Mouse (Mus musculus) kidney, adult 18-20 months (tissue): Measurements from ENCODE around the gene Cryzl1.
"Not testable (repeated sequence)": the region's sequence is repeated elsewhere in the genome, so short reads cannot be mapped to it uniquely, and the experiment has no call there.

Experiments
- DNase-seq: peaks from one replicate; pipeline ENCODE4 v3.0.0; 2021

Gene Cryzl1

DNA sequence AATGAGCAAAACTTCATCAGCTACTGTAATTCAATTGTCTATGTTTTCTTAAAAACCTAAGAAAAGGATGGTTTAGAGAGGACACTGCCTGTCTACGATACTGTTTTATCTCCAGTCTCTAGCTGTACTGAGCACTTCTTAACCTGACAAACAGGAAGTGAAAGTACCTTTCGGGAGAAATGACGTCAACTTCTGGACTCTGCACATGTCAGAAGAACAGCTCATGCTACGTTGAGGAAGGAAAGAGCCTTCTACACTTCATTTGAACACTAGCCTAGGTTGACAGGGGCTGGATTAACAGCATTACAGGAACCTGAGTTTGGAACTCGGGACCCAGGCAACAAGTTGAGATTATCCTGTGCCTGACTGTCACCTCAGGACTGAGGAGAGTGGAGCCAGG, 43.2 kb downstream of the Cryzl1 start:
- DNase-seq = no peak

DNA sequence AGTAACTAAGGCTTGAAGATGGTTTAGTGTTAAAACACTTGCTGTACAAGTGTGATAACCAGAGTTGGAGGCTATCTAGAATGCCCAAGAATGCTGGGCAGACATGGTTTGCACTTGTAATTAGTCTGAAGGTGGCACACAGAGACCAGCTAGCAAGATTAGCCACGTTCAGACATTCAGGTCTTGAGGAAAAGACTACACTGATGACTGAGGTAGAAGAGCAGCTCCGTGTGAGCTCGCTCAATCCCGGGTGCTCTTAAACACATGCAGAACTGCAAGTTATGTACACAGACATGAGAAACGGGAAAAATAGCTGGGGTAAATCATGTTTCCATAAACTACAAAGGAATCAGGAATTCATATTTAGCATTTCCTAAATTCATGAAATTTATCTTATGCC, 48.1 kb downstream of the Cryzl1 start:
- DNase-seq = no peak

DNA sequence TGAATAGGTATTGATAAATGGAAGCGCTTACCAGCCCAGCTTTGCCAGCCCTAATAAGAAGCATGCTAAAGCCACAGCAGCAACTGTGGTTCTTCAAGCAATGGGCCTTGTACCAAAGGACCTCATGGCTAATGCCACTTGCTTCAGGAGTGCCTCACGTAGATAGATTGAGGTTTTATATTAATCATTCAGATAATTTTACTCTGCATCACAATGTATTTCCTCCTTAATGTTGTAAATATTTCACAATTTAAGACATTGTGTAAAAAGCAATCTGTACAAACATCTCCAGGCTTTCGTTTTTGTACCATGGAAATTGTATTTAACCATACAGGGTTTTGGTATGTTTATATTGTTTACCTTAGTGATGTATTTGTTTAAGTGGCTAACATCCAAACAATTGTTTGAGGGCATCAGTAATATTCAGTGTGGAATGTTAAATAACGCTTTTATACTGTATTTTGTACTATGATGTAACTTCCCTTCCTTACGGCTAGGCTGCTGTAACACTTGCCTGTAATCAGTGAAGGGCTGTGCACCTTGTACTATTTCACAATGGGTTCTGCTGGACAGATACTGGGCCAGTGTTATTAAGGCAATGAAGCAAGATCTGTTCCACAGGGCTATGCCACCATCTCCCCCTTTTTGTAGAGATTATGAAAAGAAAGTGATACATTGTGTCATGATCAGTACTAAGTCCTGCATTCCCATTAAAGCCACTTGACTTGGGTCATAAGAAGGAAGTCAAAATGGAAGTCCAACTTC, 50.4 kb downstream of the Cryzl1 start:
- no peak for DNase-seq

DNA sequence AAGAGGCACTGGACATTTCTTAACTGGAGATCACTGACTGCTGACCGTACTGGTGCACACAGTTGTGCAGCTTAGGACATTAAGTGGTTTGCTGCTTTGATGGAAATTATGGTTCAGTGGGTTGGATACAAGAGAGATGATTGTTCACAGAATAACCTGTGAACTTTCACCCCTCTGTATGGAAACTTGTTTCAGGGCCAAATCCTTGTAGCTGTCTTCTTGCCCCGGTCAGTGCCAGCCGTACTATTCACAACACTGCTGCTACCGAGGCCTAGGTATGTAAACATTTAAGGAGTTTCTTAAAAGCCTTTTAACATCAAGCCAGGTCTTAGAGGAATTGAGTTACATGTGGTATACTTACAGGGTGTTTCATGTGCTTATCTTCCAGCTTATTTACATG, 54.3 kb downstream of the Cryzl1 start:
- DNase-seq = no peak

DNA sequence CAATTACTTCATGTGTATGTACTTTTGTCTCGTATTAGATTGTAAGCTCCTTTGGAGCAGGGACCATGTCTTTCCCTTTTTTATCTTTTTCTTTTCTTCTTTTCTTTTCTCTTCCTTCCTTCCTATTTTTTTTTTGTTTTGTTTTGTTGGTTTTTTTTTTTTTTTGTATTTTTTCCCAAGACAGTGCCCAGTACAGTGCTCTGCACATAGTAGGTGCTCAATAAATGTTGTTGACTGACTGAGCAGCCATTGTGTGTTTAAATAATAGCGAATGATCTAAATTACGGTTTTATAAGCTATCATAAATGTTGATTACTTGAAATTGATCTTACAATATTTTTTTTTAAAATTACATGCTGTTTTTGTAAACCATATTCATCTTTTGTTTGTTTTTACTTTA, 65.0 kb downstream of the Cryzl1 start:
- DNase-seq = no peak

DNA sequence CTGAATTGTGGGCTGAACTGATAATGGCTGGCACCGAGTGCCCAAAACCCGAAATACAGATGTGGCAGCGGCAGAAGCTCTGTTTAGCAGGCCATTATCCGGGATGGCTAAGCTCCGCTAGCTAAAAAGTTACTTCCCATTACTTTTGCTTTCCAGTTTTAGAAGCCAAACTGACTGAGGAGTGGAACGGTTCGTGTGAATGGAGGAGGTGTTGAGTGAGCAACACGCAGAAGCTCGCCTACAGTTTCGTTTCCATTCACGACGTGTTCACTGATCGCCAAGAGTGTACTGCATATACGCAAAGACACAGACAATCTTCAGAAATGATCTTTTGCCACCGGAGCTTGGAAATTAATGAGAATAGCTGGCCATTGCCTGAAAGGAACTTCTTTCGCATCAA, 66.4 kb downstream of the Cryzl1 start:
- DNase-seq = no peak

DNA sequence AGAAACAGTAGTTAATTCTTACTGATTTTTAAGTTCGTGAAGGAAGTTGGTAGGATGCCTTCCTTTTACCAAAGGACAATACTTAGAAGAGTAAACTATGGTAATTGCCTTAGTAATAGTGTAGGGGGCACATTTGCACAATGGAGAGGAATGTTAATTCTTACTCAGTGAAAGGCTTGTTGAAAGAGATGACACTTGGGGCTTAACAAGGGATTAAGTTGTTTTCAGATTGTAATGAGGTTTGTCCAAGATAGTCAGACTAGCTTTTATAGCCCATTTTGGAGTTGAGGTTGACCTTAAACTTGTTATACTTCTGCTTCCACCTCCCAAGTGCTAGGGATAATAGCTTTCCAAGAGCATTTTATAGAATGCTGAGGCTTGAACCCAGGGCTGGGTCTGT, 67.4 kb downstream of the Cryzl1 start:
- DNase-seq = no peak

DNA sequence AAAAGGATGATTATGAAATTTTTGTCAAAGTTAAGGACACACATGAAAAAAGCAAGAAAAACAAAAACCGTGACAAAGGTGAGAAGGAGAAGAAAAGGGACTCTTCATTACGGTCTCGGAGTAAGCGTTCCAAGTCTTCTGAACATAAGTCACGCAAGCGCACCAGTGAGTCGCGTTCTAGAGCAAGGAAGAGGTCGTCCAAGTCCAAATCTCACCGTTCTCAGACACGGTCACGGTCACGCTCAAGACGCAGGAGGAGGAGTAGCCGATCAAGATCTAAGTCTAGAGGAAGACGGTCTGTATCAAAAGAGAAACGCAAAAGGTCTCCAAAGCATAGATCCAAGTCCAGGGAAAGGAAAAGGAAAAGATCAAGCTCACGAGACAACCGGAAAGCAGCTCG, 69.0 kb downstream of the Cryzl1 start:
- no peak for DNase-seq

DNA sequence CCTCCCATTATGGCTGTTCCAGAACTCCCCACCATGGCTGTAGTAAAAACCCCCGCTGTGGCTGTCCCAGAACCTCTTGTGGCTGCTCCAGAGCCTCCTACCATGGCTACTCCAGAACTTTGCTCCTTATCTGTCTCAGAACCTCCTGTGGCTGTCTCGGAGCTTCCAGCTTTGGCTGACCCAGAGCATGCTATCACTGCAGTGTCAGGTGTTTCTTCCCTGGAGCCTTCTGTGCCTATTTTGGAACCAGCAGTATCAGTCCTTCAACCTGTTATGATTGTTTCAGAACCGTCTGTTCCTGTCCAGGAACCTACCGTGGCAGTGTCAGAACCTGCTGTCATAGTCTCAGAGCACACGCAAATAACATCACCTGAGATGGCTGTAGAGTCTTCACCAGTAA, 70.3 kb downstream of the Cryzl1 start:
- DNase-seq = no peak

DNA sequence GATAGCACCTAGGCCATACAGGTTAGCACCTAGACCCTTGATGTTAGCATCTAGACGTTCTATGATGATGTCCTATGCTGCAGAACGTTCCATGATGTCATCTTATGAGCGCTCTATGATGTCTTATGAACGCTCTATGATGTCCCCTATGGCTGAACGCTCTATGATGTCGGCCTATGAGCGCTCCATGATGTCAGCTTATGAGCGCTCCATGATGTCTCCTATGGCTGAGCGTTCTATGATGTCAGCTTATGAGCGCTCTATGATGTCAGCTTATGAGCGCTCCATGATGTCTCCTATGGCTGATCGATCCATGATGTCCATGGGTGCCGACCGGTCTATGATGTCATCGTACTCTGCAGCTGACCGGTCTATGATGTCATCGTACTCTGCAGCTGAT, 71.5 kb downstream of the Cryzl1 start:
- DNase-seq = no peak

DNA sequence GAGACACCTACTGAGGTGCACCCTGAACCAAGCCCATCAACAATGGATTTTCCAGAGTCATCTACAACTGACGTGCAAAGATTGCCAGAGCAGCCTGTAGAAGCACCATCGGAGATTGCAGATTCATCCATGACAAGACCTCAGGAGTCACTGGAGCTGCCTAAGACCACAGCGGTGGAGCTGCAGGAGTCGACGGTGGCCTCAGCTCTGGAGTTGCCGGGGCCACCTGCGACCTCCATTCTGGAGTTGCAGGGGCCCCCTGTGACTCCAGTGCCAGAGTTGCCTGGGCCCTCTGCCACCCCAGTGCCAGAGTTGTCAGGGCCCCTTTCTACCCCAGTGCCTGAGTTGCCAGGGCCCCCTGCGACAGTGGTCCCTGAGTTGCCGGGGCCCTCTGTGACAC, 73.5 kb downstream of the Cryzl1 start:
- DNase-seq = no peak

DNA sequence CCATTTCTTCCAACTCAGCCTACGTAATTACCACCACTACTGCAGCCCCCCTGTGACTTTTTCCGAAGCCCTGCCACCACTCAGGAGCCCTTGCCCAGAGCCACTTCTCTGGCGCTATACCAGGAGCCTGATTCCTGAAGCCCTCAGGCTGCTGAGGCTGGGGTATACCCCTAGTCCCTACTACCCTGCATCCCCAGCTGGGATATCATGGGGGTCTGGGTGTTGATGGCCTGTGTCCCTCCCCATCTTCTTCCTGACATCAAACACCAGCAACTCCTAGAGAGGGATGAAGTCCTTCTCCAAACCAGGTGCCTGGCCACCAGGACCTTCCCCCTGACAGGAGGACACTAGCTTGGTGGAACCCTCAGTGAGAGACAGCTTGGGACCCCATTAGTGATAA, 76.6 kb downstream of the Cryzl1 start:
- DNase-seq = no peak

DNA sequence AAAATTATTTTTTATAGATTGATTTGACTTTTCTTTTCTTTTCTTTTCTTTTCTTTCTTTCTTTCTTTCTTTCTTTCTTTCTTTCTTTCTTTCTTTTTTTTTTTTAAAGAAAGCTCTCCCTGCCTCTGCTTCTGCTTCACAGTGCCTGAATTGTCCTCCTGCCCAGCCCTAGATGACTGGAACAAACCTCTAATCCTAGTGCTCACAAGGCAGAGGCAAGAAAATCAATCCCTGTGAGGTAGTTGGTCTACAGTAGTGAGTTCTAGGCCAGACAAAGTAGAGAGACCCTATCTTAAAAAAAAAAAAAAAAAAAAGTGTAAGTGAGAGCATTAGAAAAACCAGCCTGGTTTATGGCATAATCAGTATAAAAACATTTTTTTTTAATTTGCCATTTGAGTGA, 79.0 kb downstream of the Cryzl1 start:
- no peak for DNase-seq

DNA sequence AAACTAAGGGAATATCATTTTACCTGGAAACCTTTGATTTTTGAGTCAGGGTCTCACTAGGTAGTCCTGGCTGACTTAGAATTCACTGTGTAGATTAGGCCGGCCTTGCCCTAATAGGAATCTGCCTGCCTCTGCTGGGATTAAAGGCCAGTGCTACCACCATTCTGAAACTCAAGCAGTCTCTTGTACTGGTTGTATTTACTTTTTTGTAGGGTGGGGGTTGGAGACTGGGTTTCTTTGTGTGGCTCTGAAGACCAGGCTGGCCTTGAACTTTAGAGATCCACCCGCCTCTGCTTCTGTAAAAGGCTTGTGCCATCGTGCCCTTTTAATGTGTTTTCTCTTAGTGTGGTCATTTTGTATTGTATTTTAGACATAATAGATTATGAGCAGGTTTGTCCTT, 79.5 kb downstream of the Cryzl1 start:
- DNase-seq = no peak

DNA sequence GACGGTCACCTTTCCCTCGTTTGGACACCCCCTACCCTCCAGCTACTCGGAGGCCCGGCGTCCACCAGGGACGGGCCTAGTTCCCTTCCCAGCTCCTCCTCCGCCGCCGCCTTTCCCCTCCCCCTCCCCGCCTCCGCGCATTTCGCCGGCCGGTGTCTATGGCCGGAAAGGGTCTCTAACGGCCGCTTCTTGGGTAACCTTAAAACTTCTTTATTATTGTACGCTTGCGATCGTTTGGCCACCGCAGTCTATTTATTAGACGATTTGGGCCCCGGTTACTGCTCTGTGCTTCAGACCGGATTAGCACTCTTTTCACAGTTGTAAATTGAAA, 80.6 kb downstream of the Cryzl1 start:
- DNase-seq = peak; percentile 86

DNA sequence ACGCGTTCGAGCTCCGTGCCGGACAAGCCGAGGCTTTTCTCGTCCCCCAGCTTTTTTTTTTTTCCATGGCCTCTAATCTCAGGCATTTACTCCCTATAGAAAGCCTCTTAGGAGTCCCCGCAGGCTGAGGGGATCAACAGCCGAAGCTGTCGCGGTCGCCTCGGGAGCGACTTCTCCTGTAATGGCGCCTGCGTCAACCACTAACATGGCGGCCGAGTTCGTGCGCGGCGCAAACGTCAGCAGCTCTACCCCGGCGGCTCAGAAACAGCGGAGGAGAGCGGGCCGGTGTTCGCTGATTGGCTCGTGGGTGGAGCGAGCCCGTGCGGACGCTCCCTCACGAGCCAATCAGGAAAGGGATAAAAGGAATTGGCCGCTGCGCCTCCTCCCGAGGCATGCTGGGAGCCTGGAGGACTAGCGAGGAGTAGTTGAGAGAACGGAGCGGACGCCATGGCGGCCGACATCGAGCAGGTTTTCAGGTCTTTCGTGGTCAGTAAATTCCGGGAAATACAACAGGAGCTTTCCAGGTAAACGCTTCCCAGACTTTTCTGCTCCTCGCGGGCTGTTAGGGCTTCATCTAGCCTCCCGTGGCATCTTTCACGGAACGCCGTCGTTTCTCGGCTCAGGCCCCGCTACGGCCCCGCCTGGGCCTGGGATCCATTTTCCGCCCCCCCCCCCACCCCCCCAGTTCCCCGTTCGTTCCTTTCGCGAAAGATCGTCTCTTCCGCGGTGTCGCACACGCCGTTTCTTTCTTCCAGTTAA, 81.1 kb downstream of the Cryzl1 start, which contains the start of gene Son:
Gene Son (plus strand): TSS at position 46 of the 759 bp plus-strand sequence.
- peak; percentile 95 for DNase-seq

DNA sequence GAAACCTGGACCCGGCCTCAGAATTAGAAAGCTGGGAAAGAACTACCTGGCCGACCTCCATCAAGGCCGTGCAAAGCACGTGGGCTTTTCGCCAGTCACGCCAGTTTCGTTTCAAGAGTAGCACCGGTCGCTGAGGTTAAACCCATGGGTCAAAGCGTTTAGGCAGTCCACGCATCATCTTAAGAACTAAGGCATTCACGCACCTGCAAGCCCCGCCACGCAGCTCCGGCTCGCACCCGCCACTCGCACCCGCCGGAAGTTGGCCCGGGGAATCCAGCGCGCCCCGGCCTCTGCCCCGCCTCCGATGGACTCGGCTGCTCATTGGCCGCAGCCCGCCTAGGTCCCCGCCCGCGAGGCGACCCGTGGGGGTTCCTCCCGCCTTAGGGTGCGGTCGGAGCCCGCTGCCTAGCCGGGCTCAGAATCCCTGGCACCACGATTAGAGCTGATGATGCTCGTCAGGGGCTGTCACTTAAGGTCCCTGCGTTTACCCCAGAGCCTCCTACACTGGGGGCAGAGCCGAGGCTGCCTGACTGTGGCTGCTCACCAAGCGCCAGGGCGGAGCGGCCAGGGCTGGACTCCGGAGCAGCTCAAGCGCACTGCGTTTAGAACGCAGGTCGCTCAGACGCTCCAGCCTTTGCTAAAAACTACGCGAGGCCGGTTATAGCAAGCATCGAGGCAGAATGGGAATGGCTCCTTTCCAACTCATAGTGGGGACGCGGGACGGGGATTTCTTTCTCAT, 81.9 kb downstream of the Cryzl1 start, which contains the start of gene Gart:
Gene Gart (minus strand): TSS at position 272 of the 739 bp plus-strand sequence.
- peak; percentile 94 for DNase-seq

DNA sequence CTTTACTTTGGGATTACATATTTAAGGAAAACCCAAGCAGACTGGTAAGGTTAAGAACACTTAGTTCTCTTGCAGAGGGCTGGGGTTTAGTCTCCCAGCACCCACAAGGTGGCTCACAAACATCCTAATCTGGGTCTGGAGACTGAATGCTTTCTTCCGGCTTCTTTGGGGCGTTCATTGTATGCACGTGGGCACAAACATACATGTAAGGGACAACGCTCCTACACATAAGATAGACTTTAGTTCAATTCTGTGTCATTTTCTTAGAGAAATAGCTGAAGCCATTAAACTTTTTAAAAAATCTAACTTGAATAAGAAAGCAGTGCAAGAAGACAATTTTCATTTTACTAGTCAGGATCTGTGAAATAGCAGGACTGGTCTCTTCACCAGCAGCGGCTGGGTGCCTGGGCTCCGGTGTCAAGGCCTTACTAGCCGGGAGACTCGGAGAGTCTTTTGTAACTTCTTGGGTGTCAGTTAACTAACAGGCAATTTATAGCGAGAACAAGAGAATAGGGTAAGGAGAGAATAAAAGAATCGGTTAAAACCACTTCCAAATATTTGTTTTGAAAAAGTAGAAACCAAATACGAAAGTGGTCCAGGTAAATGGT, 82.7 kb downstream of the Cryzl1 start:
- no peak for DNase-seq

DNA sequence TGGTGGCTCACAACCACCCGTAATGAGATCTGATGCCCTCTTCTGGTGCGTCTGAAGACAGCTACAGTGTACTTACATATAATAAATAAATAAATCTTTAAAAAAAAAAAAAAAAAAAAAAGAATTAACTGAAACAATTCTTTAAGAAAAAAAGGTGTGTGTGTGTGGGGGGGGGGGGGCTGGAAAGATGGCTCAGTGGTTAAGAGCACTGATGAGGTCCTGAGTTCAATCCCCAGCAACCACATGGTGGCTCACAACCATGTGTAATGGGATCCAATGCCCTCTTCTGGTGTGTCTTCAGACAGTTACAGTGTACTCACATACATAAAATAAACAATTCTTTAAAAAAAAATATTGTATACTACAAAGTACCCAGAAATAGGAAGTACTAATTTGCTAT, 83.4 kb downstream of the Cryzl1 start:
- DNase-seq = not testable (repeated sequence)

DNA sequence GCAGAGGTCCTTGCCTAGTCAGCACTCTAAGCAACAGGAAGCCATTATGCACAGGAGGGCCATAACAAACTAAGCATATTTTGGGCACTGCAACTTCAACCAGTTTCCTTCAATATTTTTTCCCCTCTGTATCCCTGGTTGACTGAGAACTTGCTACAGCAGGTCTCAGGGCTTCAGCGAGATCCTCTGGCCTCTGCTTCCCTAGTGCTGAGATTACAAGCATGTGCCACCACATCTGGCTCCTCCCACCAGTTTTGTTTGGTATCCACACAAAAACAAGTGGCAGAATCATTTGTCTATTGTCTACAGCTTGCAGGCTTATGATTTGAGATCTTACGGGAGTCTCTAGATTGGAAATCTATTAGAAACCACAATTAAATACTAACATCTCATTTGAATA, 83.9 kb downstream of the Cryzl1 start:
- DNase-seq = no peak

DNA sequence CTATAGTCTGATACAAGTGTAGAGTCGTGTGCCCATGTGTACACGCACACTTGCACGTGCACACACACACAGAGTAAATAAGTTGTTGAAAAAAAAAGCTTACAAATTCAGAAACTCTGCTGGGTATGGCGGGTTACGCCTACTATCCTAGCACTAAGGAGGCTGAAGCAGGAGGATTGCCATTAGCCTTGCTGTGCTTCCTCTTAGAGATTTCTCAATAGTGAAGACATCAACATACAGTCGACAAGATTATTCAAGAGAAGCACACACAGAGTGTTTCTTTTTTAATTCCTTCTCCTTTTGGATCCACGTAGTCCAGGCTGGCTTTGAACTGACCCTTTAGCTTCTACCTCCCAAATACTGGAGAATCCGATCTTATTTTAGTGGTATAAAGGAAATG, 88.6 kb downstream of the Cryzl1 start:
- no peak for DNase-seq

DNA sequence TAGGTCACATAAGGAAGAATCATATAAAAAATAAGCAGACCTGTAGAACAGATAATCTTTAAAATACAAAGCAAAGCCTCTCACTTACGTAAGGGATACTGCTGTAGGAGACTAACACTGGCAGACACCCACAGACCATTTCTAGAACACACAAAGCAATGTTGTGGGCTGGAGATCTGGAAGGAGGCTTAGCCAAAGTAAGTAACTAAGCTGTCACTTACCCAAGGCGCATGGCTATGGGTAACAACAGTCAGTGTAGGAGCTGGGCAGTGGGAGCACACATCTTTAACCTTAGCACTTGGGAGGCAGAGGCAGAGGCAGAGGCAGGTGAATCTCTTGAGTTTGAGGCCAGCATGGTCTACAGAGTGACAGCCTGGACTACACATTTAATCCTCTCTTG, 89.1 kb downstream of the Cryzl1 start:
- no peak for DNase-seq
